ENCODE assay signal across 20 mouse cellular contexts in the genomic region with DNA sequence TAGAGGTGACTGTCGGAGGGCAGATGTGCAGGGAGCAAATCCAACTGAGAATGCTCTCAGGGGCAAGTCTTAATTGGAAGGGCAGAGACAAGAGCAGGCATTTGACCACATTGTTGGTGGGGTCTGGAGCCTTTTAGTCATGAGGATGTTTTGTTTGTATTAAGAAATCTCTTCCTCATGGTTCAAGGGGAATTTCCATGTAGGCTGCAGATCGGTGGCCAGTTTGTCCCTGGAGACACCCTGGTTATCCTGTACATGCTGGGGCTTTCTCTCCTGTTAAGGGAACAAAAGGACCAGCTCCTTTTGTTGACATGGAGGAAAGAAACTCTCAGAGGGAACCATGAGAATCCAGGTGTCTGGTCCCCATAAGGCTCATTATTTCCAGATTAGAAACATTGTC.
DNase-seq lines count a peak whose midpoint lies in the region; ATAC-seq lines count a peak whose summit lies in the region.
"Had no signal": no experiment of that assay in that cellular context is flagged by ENCODE, and none has a peak within 500 bp of the region (broad histone marks: within the 10 kb centered on the region; RNA-seq: fewer than 3 reads in every experiment).

No protein-coding gene starts in this region.

- no peak overlapping the region for H3K4me2 ChIP-seq in heart, embryonic 11.5 days
- H3K4me2 ChIP-seq in hindbrain, embryonic 11.5 days (replicated peaks; ENCODE audit: low read depth, low read length), result no peak overlapping the region
- no peak overlapping the region for H3K4me2 ChIP-seq in hindbrain, embryonic 12.5 days (replicated peaks)
- H3K4me2 ChIP-seq in midbrain, embryonic 11.5 days, result no peak overlapping the region
- H3K4me2 ChIP-seq in midbrain, embryonic 15.5 days, result no peak overlapping the region

- no peaks in the 10 kb centered on the region for H3K4me1 ChIP-seq in heart, embryonic 11.5 days (ENCODE audit: control insufficient read depth, insufficient read depth, low read length)
- no peaks in the 10 kb centered on the region for H3K4me1 ChIP-seq in hindbrain, embryonic 11.5 days (replicated peaks; ENCODE audit: control insufficient read depth, insufficient read depth, low read length)
- 0 out of 2 replicates have a peak, but pooled peaks cover 3% of the 10 kb centered on the region for H3K4me1 ChIP-seq in hindbrain, embryonic 12.5 days
- no peaks in the 10 kb centered on the region for H3K4me1 ChIP-seq in midbrain, embryonic 11.5 days (ENCODE audit: control insufficient read depth, insufficient read depth, low read length)
- no peaks in the 10 kb centered on the region for H3K4me1 ChIP-seq in midbrain, embryonic 15.5 days

- WGBS in heart, embryonic 11.5 days (ENCODE audit: insufficient replicate concordance), result 61% methylated on average over 2 of the region's 2 CpGs
- 34% methylated on average over 2 of the region's 2 CpGs for WGBS in hindbrain, embryonic 11.5 days
- 41% methylated on average over 2 of the region's 2 CpGs for WGBS in hindbrain, embryonic 12.5 days
- WGBS in midbrain, embryonic 11.5 days, result 34% methylated on average over 2 of the region's 2 CpGs
- WGBS in midbrain, embryonic 15.5 days, result 41% methylated on average over 2 of the region's 2 CpGs

- no peaks in the 10 kb centered on the region for H3K27me3 ChIP-seq in heart, embryonic 11.5 days (ENCODE audit: control insufficient read depth, insufficient read depth, low read length)
- H3K27me3 ChIP-seq in hindbrain, embryonic 11.5 days (ENCODE audit: control insufficient read depth, insufficient read depth, low read length), result no peaks in the 10 kb centered on the region
- no peaks in the 10 kb centered on the region for H3K27me3 ChIP-seq in hindbrain, embryonic 12.5 days
- H3K27me3 ChIP-seq in midbrain, embryonic 11.5 days (ENCODE audit: control insufficient read depth, insufficient read depth, low read length), result no peaks in the 10 kb centered on the region
- H3K27me3 ChIP-seq in midbrain, embryonic 15.5 days (replicated peaks), result no peaks in the 10 kb centered on the region
- H3K27me3 ChIP-seq: Patski had no signal

- DNase-seq in heart, adult 11 months, result peak; percentile 64
- no peak for DNase-seq in hindbrain, embryonic 11.5 days (ENCODE audit: low spot score)
- peak; percentile 72 for DNase-seq in midbrain, embryonic 11.5 days (ENCODE audit: low spot score, missing footprints)
- DNase-seq: adrenal gland, adult 2 months; adrenal gland, adult 8-10 months; adrenal gland, postnatal 10 days; adrenal gland, postnatal 14 days; adrenal gland, postnatal 25 days; adrenal gland, postnatal 36 days; B cell, adult 2 months; cerebellum, adult 11 months; cerebellum, adult 11-12 months; cerebellum, adult 18-20 months had no signal

- H3K9me3 ChIP-seq in heart, embryonic 11.5 days (replicated peaks; ENCODE audit: control insufficient read depth, low read length), result peaks cover 3% of the 10 kb centered on the region; the same call in 1 of the 2 replicates
- H3K9me3 ChIP-seq in hindbrain, embryonic 11.5 days (ENCODE audit: control insufficient read depth, low read length), result no peaks in the 10 kb centered on the region
- no peaks in the 10 kb centered on the region for H3K9me3 ChIP-seq in hindbrain, embryonic 12.5 days (replicated peaks)
- no peaks in the 10 kb centered on the region for H3K9me3 ChIP-seq in midbrain, embryonic 11.5 days (ENCODE audit: control insufficient read depth, low read length)
- H3K9me3 ChIP-seq in midbrain, embryonic 15.5 days, result no peaks in the 10 kb centered on the region
- H3K9me3 ChIP-seq: G1E had no signal

- H3K4me3 ChIP-seq in heart, embryonic 11.5 days (ENCODE audit: low read depth, low read length), result no peak overlapping the region
- H3K4me3 ChIP-seq in hindbrain, embryonic 11.5 days (ENCODE audit: low read depth, low read length), result no peak overlapping the region
- H3K4me3 ChIP-seq in hindbrain, embryonic 12.5 days, result no peak overlapping the region
- H3K4me3 ChIP-seq in midbrain, embryonic 11.5 days (ENCODE audit: low read depth, low read length), result no peak overlapping the region
- H3K4me3 ChIP-seq in midbrain, embryonic 15.5 days, result no peak overlapping the region

- H3K27ac ChIP-seq in heart, embryonic 11.5 days (ENCODE audit: low read depth, low read length), result no peak overlapping the region
- H3K27ac ChIP-seq in hindbrain, embryonic 11.5 days (ENCODE audit: low read depth, low read length), result 0 out of 2 replicates have a peak overlapping the region, but pooled peaks have one; percentile 24
- H3K27ac ChIP-seq in hindbrain, embryonic 12.5 days, result no peak overlapping the region
- H3K27ac ChIP-seq in midbrain, embryonic 11.5 days (ENCODE audit: low read depth, low read length), result no peak overlapping the region
- H3K27ac ChIP-seq in midbrain, embryonic 15.5 days, result no peak overlapping the region

- no peak for ATAC-seq in heart, embryonic 11.5 days (replicated peaks; ENCODE audit: insufficient number of reproducible peaks, low FRiP score, low TSS enrichment)
- no peak for ATAC-seq in hindbrain, embryonic 11.5 days (ENCODE audit: low FRiP score)
- ATAC-seq in hindbrain, embryonic 12.5 days (ENCODE audit: low FRiP score), result no peak
- ATAC-seq in midbrain, embryonic 11.5 days (ENCODE audit: low FRiP score), result no peak
- ATAC-seq in midbrain, embryonic 15.5 days (replicated peaks), result no peak
- ATAC-seq: activated CD4-positive, CD25-positive, alpha-beta regulatory T cell, adult 4 months; CD4-positive, CD25-positive, alpha-beta regulatory T cell, adult 4 months; Patski had no signal

- H3K36me3 ChIP-seq in heart, embryonic 11.5 days (ENCODE audit: control insufficient read depth, insufficient read depth, low read length), result no peaks in the 10 kb centered on the region
- H3K36me3 ChIP-seq in hindbrain, embryonic 11.5 days (ENCODE audit: control insufficient read depth, insufficient read depth, low read length), result no peaks in the 10 kb centered on the region
- H3K36me3 ChIP-seq in hindbrain, embryonic 12.5 days, result no peaks in the 10 kb centered on the region
- H3K36me3 ChIP-seq in midbrain, embryonic 11.5 days (ENCODE audit: control insufficient read depth, insufficient read depth, low read length), result no peaks in the 10 kb centered on the region
- H3K36me3 ChIP-seq in midbrain, embryonic 15.5 days (replicated peaks), result no peaks in the 10 kb centered on the region
- H3K36me3 ChIP-seq: G1E had no signal

- H3K9ac ChIP-seq in heart, embryonic 11.5 days (ENCODE audit: low read depth, low read length), result no peak overlapping the region
- H3K9ac ChIP-seq in hindbrain, embryonic 11.5 days (ENCODE audit: low read depth, low read length), result no peak overlapping the region
- H3K9ac ChIP-seq in hindbrain, embryonic 12.5 days, result no peak overlapping the region
- no peak overlapping the region for H3K9ac ChIP-seq in midbrain, embryonic 11.5 days (ENCODE audit: low read length)
- no peak overlapping the region for H3K9ac ChIP-seq in midbrain, embryonic 15.5 days
